Mouse (Mus musculus) kidney, postnatal 0 days (tissue): ENCODE results near the gene Fstl3. TPM values are rescaled to one million over a fixed set of nuclear protein-coding genes. Genes with fewer than 3 reads are reported as not detected.

ENCODE experiments used
- ATAC-seq: fragments of 200-750 bp; cut with Nextera tagmentation; replicated peaks from 2 replicates; pipeline ENCODE4 v1.8.0; 2017; ENCODE audit warnings: low read depth, moderate number of reproducible peaks, moderate TSS enrichment, moderate library complexity; ENCODE audit not compliant: low FRiP score
- DNase-seq: peaks from one replicate; pipeline ENCODE4 v3.0.0-alpha.2; 2016; ENCODE audit warnings: low spot score
- H3K27ac ChIP-seq: fragments of 300-500 bp; sonication (generic); 2 replicates; pipeline ENCODE4 v1.5.1; 2014; ENCODE audit warnings: mild to moderate bottlenecking
- H3K27me3 ChIP-seq: fragments of 300-500 bp; sonication (generic); 2 replicates; pipeline ENCODE4 v1.6.1; 2014; ENCODE audit warnings: low read length, mixed read lengths; ENCODE audit not compliant: insufficient read depth
- H3K36me3 ChIP-seq: fragments of 300-500 bp; sonication (generic); 2 replicates; pipeline ENCODE4 v1.6.1; 2014; ENCODE audit warnings: low read length, mixed read lengths; ENCODE audit not compliant: insufficient read depth
- H3K4me1 ChIP-seq: fragments of 300-500 bp; sonication (generic); replicated peaks from 2 replicates; pipeline ENCODE4 v1.6.1; 2014; ENCODE audit warnings: antibody characterized with exemption, low read length, mixed read lengths; ENCODE audit not compliant: insufficient read depth
- H3K4me2 ChIP-seq: fragments of 300-500 bp; sonication (generic); 2 replicates; pipeline ENCODE4 v1.6.1; 2014; ENCODE audit warnings: mild to moderate bottlenecking, low read length, moderate library complexity, mixed read lengths
- H3K4me3 ChIP-seq: fragments of 300-500 bp; sonication (generic); replicated peaks from 2 replicates; pipeline ENCODE4 v1.5.1; 2014; ENCODE audit warnings: low read depth, low read length
- H3K9ac ChIP-seq: fragments of 300-500 bp; sonication (generic); 2 replicates; pipeline ENCODE4 v1.6.1; 2014; ENCODE audit warnings: low read depth, low read length
- H3K9me3 ChIP-seq: fragments of 300-500 bp; sonication (generic); replicated peaks from 2 replicates; pipeline ENCODE4 v1.6.1; 2016; ENCODE audit warnings: low read length, inconsistent platforms, mixed read lengths
- CTCF ChIP-seq: IDR thresholded peaks from 2 replicates; pipeline ENCODE4 v1.5.1; 2016; ENCODE audit warnings: antibody characterized with exemption, low read depth, mild to moderate bottlenecking, moderate library complexity
- WGBS: fragments of 180-500 bp; shearing (Covaris S2); extraction: QIAGEN DNeasy Blood & Tissue Kit; methylation state at CpG from one replicate; pipeline ENCODE4 v1.1.7; 2014; 5-methylcytosine and 5-hydroxymethylcytosine counted together
- polyA plus RNA-seq: library from polyadenylated mRNA; unstranded; fragments of >200 nt; fragmentation: Nextera tagmentation; extraction: Ambion mirVana; gene quantifications from 2 replicates; pipeline ENCODE4 v1.2.1, GENCODE M21; 2015

The Fstl3 gene
- polyA plus RNA-seq, 1 experiment from 2014 or later = 32.9 TPM

- WGBS = 6% methylated on average over 16 of the region's 16 CpGs
- Histone ChIP-seq H3K9ac (peak overlapping the region; percentile 94), H3K27me3 (no peaks in the 10 kb centered on the region), H3K27ac (peak overlapping the region; percentile 94), H3K4me2 (peak overlapping the region; percentile 92), H3K9me3 (no peaks in the 10 kb centered on the region), H3K4me1 (peaks cover 20% of the 10 kb centered on the region), H3K4me3 (peak overlapping the region; percentile 79), H3K36me3 (peaks cover 12% of the 10 kb centered on the region; the same call in 1 of the 2 replicates)
- no peak for ATAC-seq
- no peak for DNase-seq
- no peak for TF ChIP-seq CTCF
Measured at GRCm38 (mm10) chr10:79766001-79766507, 11.0 kb upstream of the Fstl3 start.

DNA sequence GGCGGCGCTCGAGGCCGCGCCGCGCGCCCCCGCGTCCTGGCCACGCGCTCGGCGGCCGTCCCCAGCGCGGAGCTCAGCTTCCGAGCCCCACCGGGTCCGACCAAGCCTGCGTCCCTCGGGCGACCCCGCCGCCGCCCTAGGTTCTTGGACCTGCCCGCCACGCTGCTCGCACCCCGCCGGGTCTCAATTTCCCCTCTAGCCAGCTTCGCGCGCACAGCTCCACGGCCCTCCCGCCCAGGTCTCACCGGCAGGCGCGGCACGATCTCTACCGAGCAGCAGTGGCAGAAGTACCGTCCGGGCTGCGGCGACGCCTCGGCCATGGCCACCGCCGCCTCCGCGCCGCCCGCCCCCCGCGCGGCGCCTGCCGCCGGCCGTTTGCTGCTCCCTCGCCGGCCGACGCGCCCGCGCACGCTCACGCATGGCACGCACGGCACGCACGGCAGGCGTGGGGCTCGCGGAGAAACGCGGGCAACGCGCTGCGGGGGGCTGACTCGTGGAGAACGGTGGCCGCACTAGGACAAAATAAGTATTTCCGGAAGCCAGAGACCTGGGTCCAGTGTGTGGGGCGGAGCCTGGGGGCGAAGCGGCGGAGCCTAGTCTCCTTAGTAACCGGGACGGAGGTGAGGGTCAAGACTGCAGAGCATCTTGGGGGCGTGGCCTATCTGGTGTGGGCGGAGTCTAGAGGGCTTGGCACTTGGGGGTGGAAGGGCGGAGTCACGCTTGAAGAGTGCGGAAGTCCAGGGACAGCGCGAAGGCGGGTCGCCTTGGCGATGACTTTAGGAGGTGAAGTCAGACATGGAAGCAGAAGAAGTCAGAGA, 10.4 kb upstream of the Fstl3 start, which contains the start of gene Rnf126:
TSS of gene Rnf126 (minus strand) at position 445 of the 818 bp plus-strand sequence.
- ATAC-seq (peak; percentile 91), DNase-seq (peak; percentile 99)
- H3K27ac ChIP-seq = peak within 1 kb of the TSS; percentile 94
- no peaks in the 10 kb centered on the region for H3K9me3 ChIP-seq
- no peaks in the 10 kb centered on the region for H3K27me3 ChIP-seq
- under 1% methylated on average over 76 of the region's 101 CpGs for WGBS
- peak within 1 kb of the TSS; percentile 92 for H3K4me2 ChIP-seq
- H3K36me3 ChIP-seq = peaks cover 6% of the 10 kb centered on the region; the same call in 1 of the 2 replicates
- no peak for TF ChIP-seq CTCF
- H3K4me3 ChIP-seq = peak within 1 kb of the TSS; percentile 79
- peak within 1 kb of the TSS; percentile 94 for H3K9ac ChIP-seq
- H3K4me1 ChIP-seq = peaks cover 20% of the 10 kb centered on the region

- no peaks in the 10 kb centered on the region for H3K9me3 ChIP-seq
- DNase-seq (peak; percentile 95), ATAC-seq (peak; percentile 76)
- 10% methylated on average over 40 of the region's 40 CpGs for WGBS
- no peaks in the 10 kb centered on the region for H3K27me3 ChIP-seq
- H3K36me3 ChIP-seq = no peaks in the 10 kb centered on the region
- peaks cover 20% of the 10 kb centered on the region for H3K4me1 ChIP-seq
- peak overlapping the region; percentile 94 for H3K27ac ChIP-seq
- H3K4me2 ChIP-seq = peak overlapping the region; percentile 92
- H3K4me3 ChIP-seq = peak overlapping the region; percentile 79
- TF ChIP-seq CTCF = no peak
- H3K9ac ChIP-seq = peak overlapping the region; percentile 53
Measured at GRCm38 (mm10) chr10:79767372-79768244, 9.5 kb upstream of the Fstl3 start.

DNA sequence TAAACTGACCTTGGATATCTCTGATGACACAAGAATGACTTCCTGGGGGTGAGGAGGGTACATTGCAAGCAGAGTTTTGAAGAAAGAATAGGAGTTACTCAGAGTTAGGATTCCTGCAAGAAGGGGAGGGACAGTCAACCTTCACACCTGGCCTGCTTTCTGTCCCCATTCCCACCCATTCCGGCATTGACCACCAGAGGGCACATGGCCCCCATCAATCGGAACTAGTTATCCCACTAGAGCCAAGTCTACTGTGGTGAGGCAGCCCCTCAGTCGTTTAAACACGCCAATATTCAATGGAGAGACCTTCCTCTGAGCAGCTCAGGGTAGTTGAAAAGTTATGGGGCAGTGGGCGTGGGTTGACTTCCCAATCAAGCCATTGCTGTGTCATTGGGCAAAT, 8.7 kb upstream of the Fstl3 start:
- under 1% methylated on average over 5 of the region's 5 CpGs for WGBS
- Histone ChIP-seq H3K36me3 (no peaks in the 10 kb centered on the region), H3K9ac (no peak overlapping the region), H3K27me3 (no peaks in the 10 kb centered on the region), H3K9me3 (no peaks in the 10 kb centered on the region), H3K4me2 (0 out of 2 replicates have a peak overlapping the region, but pooled peaks have one; percentile 11), H3K4me1 (peaks cover 20% of the 10 kb centered on the region), H3K27ac (peak overlapping the region; percentile 11; the same call in 1 of the 2 replicates), H3K4me3 (no peak overlapping the region)
- DNase-seq = peak; percentile 82
- TF ChIP-seq CTCF = peak; percentile 98
- ATAC-seq = no peak

GRCm38 (mm10) chr10:79769329-79769728, 7.7 kb upstream of the Fstl3 start:
- 24% methylated on average over 4 of the region's 4 CpGs for WGBS
- no peak for TF ChIP-seq CTCF
- H3K27ac ChIP-seq = no peak overlapping the region
- no peak overlapping the region for H3K4me3 ChIP-seq
- no peaks in the 10 kb centered on the region for H3K36me3 ChIP-seq
- no peaks in the 10 kb centered on the region for H3K9me3 ChIP-seq
- no peak for ATAC-seq
- H3K4me2 ChIP-seq = no peak overlapping the region
- H3K9ac ChIP-seq = no peak overlapping the region
- no peak for DNase-seq
- H3K27me3 ChIP-seq = no peaks in the 10 kb centered on the region
- H3K4me1 ChIP-seq = peaks cover 20% of the 10 kb centered on the region

DNA sequence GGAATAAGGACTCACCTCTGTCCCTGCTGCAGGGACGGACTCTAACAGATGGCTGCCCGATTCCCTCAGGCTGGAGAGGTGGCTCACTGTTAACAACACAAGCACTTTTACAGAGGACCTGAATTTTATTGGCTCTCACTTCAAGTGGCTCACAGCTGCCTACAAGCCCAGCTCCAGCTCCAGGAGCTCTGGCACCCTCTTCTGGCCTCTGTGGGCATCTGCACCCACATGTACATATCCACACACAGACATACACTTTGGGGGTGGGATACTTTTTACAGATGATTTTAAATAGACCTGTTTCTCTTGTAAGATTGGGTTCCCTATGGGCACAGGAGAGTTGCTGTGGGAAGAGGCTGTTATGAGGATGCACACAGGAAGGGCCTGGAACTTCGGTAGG, 4.8 kb upstream of the Fstl3 start:
- H3K36me3 ChIP-seq = no peaks in the 10 kb centered on the region
- H3K4me2 ChIP-seq = no peak overlapping the region
- no peak overlapping the region for H3K4me3 ChIP-seq
- no peak for ATAC-seq
- WGBS = 90% methylated on average over 3 of the region's 3 CpGs
- H3K4me1 ChIP-seq = peaks cover 7% of the 10 kb centered on the region
- no peaks in the 10 kb centered on the region for H3K9me3 ChIP-seq
- no peak for DNase-seq
- no peaks in the 10 kb centered on the region for H3K27me3 ChIP-seq
- no peak overlapping the region for H3K27ac ChIP-seq
- H3K9ac ChIP-seq = no peak overlapping the region
- TF ChIP-seq CTCF = peak; percentile 34; the same call in 1 of the 2 replicates
